Mouse (Mus musculus) megakaryocyte, embryonic 14.5 days (primary cell): ENCODE measurements around the gene Gnb1.

Experiments used
- FLI1 ChIP-seq: IDR thresholded peaks from 2 replicates; pipeline ENCODE4 v1.6.1; 2012; ENCODE audit warnings: low read length, inconsistent platforms, mixed read lengths
- GATA1 ChIP-seq: IDR thresholded peaks from 3 replicates; pipeline ENCODE4 v1.6.1; 2012; ENCODE audit warnings: mixed read lengths, low read length, inconsistent platforms, borderline replicate concordance

GRCm38 (mm10) chr4:155487746-155488145 is 3.4 kb upstream of the Gnb1 start:
- TF ChIP-seq GATA1 (no peak), FLI1 (no peak)
